Mouse (Mus musculus) spleen, adult 2 months (tissue): ENCODE results near the gene Itgae.

Experiments used
- CTCF ChIP-seq: fragments of 200-500 bp; IDR thresholded peaks from 2 replicates; pipeline ENCODE4 v1.5.1; 2011; ENCODE audit warnings: mild to moderate bottlenecking, inconsistent platforms; ENCODE audit not compliant: insufficient read depth, insufficient read length, insufficient replicate concordance; ENCODE audit errors: extremely low read depth
- POLR2A ChIP-seq: fragments of 200-500 bp; IDR thresholded peaks from 2 replicates; pipeline ENCODE4 v1.6.1; 2011; ENCODE audit warnings: low read depth, low read length, inconsistent platforms

DNA sequence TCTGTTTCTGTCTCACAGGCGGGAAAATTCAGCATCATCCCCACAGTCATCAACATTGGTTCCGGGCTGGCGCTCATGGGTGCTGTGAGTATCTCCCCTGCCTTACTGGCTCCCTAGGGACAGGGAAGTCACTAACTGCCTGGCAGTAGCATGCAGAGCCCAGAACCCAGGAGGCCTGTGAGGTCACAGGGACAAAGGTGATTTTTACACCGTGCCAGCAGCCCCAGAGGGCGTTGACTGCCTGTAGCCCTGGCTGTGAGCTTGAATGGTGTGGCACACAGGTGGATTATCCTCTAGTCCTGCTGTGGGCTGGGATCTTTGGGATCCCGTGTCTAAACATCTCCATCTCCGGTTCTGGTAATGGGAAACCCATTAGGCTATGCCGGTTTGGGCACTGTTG lies 77.7 kb downstream of the Itgae start:
- TF ChIP-seq CTCF (no peak), POLR2A (no peak)
